Mouse (Mus musculus): ENCODE measurements around the gene Tmcc3. TPM values are rescaled to one million over a fixed set of nuclear protein-coding genes. Genes with fewer than 3 reads are reported as not detected.

The Tmcc3 gene
- total RNA-seq (2021) = 10 to 100 TPM; 14.4 to 28.2 TPM
- long read RNA-seq, experiment 1, full-length matches to known transcripts = 14 of 18 reads
- long read RNA-seq, experiment 1, partial matches to known transcripts = 1 of 18 reads
- long read RNA-seq, experiment 1, other reads (novel, unspliced or antisense) = 3 of 18 reads
- long read RNA-seq, experiment 2, full-length matches to known transcripts = 10 of 18 reads
- long read RNA-seq, experiment 2, partial matches to known transcripts = 5 of 18 reads
- long read RNA-seq, experiment 2, other reads (novel, unspliced or antisense) = 3 of 18 reads

GRCm38 (mm10) chr10:94311511-94312006 is at the start of gene Tmcc3:
Tmcc3 (plus strand) TSS chr10:94311949.
- DNase-seq (ENCODE audit: low spot score in 2 of 2) = peak in 1 of 2 experiments; percentile 4

GRCm38 (mm10) chr10:94262646-94263045 is 49.1 kb upstream of the Tmcc3 start:
- no peak for DNase-seq (ENCODE audit: low spot score in 2 of 2)

DNA sequence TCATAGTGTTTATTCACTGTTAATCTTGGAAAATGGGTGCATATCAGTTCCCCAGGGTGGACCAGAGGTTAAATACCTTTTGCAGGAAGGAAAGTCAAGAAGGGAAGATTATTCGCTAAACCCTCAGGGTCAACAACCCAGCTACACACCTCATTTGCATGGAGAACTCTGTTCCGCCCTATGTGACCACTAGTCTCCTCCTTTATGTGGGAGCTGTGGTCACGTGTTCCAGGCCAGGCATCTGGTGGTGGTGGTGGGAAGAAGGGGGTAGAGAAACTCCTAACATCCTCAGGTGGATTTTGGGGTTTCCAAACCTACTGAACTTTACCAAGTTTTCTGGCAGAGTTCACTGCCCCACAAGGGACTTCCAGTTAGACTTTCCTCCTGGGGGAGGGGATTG is 48.5 kb upstream of the Tmcc3 start:
- DNase-seq (ENCODE audit: low spot score in 2 of 2) = no peak

DNA sequence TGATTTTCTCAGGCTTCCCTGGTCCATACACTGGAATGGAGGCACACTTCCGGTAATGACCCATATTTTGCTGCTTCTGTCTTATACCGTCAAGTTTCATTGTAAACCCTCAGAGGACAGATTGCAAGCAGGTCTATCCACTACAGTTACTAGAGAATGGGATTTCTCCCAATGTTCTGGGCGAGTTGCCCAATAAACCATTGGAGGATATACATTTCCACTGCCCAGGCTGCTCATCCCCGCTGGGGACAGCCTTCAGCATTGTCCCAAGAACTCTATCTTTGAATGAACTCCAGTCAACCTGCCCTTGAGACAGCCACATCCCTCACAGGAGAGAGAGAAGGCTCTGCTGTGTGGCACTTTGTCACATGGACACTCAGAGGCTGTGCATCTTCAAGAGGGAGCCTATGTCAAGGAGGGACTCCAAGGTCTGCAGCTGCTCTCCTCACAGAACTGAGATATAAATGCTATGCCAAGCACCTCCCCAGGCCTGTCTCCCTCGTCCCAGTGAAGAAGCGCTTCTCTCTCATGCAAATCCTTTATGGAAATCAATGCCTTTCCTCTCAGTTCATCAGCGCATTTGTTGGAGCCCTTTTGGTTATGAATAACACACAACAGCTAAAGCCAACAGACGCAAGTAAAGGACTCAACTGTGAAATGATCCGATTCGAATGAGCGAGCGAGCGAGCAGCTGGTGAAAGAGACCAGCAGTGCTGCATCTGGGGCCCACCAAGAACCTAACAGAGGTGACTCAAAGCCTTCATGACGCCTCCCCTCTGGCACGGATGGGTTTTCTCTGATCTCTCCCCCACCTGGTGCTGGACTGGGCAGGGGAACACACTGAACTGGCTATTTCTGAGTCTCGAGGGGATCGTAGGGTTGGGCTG is 45.9 kb upstream of the Tmcc3 start:
- DNase-seq (ENCODE audit: low spot score in 2 of 2) = no peak

GRCm38 (mm10) chr10:94275321-94275720 is 36.4 kb upstream of the Tmcc3 start:
- no peak for DNase-seq (ENCODE audit: low spot score in 2 of 2)

DNA sequence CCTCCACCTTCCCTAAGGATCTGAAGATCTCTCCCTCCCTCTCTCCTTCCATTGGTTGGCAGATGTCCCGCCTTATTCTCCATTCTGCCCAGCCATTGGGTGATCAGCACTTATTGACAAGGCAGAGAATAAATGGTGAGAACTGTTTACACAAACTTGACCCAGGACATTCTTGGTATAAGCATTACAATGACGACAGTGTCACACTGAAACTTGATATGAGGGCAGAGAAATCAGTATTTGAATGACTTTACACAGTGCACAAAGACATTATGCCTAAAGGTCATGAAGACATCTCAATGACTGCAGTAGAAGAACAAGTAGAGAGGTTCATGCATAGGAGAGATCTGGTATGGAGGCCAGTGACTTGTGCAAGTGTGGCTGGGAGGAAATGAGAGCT is 35.2 kb upstream of the Tmcc3 start:
- no peak for DNase-seq (ENCODE audit: low spot score in 2 of 2)

GRCm38 (mm10) chr10:94282179-94282578 is 29.6 kb upstream of the Tmcc3 start:
- no peak for DNase-seq (ENCODE audit: low spot score in 2 of 2)

DNA sequence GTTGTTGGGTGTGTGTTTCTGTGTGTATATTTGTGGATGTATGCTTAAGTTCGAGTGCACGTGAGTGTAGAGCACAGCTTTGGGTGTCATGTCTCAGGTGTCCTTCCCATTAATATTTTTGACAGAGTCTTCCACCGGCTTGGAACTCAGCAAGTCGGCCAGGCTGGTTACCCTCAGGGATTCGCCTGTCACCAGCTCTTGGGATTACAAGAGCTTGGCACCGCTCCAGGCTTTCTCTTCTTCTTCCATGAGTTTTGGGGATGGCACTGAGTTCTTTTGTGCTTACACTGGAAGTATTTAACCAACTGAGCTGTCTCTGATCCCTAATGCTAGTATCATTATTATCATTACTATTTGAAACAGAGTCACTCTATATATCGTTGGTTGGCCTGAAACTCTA is 29.0 kb upstream of the Tmcc3 start:
- DNase-seq (ENCODE audit: low spot score in 2 of 2) = no peak

- DNase-seq (ENCODE audit: low spot score in 2 of 2) = no peak
Measured at GRCm38 (mm10) chr10:94294437-94294836, 17.3 kb upstream of the Tmcc3 start.

DNA sequence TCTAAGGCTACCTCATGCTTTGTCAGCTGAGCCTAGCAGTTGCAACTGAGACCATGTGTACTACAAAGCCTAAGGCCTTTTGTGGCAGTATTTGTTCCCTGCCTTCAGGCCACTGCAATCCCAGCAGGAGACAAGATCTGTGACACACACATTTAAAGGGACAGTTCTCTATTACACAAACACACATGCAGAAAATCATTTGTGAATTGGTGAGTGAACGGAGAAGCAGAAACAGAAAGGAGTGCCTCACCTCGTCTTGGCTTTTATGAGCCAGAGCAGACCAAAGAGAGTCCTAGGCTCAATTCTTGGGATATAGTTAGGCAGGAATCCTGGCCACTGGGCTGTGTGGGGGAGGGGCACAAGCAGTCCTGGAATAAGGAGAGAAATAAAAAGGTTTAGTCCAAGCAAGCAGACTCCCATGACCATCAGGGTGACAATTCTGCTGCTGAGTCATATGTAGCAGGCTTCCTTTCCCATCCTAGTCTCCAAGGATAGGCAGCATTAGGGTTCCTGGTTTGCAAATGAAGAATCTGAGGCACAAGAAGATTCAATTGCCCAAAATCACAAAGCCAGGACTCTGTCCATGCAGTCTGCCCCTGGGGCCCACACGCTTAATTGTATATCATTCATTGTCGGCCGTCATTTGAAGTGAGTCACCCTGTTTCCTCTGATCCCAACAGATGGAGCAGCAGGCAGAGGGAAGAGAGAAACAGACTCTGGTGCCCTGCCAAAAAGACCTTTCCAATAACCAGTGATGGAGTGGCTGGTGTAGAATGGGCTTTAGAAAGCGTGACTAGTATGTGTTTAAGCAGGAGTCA is 16.6 kb upstream of the Tmcc3 start:
- DNase-seq (ENCODE audit: low spot score in 2 of 2) = no peak

DNA sequence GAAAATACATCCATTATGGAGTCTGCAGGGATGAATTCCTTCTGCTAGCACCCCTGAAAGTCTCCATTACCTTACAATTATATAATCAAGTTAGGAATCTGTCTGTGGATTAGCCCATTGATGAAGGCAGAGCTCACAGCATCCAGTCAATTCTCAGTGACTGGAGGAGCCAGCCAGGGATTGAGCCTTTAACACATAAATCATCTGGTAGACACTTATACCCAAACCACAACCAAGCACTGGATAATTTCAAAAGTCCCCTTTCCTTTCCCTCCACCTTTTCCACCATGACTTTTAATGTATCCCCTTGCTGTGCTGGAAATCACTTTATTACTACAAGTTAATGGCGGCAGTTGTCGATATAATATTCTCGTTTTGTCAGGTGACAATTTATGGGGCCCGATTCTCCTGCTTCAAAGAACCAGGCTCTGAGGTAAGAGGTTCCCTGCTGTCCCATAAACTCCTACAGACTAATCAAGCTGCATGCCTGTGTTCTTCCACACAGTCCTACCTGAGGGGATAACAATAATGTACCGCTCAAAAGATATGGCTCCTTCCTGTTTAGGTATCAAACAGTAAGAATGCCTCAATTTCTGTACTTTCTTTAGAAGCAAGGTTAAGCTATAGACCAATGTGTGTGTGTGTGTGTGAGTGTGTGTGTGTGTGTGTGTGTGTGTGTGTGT is 15.7 kb upstream of the Tmcc3 start:
- DNase-seq (ENCODE audit: low spot score in 2 of 2) = no peak

DNA sequence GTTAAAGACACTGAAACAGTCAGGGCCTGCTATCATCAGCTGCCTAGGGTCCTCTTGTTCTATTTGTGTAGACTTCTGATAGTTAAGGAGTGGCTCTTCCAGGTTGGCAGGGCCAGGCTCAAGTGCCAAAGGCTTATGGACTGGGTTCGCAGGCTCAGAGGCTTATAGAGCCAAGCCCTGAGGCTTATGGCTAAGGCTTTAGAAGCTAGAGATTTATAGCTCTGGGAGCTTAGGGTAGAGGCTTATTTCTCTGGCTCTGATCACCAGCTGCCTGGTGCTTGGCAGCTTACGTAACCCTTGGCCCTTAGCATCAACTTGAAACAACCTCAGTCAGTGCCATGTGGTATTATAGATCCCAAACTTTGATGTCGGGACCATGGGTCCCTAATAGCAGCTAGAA is 13.3 kb upstream of the Tmcc3 start, which contains the start of gene Gm4792:
TSS of gene Gm4792 (minus strand) at position 233 of the 400 bp plus-strand sequence.
- DNase-seq (ENCODE audit: low spot score in 2 of 2) = no peak

- no peak for DNase-seq (ENCODE audit: low spot score in 2 of 2)
Measured at GRCm38 (mm10) chr10:94299301-94299700, 12.4 kb upstream of the Tmcc3 start.

GRCm38 (mm10) chr10:94304064-94304657 is 7.6 kb upstream of the Tmcc3 start:
- no peak for DNase-seq (ENCODE audit: low spot score in 2 of 2)

GRCm38 (mm10) chr10:94305526-94305925 is 6.2 kb upstream of the Tmcc3 start:
- no peak for DNase-seq (ENCODE audit: low spot score in 2 of 2)

- no peak for DNase-seq (ENCODE audit: low spot score in 2 of 2)
Measured at GRCm38 (mm10) chr10:94310499-94311267, 1.1 kb upstream of the Tmcc3 start.

GRCm38 (mm10) chr10:94312007-94312715 is 412 bp downstream of the Tmcc3 start:
- DNase-seq (ENCODE audit: low spot score in 2 of 2) = peak; percentile 18 to 33

DNA sequence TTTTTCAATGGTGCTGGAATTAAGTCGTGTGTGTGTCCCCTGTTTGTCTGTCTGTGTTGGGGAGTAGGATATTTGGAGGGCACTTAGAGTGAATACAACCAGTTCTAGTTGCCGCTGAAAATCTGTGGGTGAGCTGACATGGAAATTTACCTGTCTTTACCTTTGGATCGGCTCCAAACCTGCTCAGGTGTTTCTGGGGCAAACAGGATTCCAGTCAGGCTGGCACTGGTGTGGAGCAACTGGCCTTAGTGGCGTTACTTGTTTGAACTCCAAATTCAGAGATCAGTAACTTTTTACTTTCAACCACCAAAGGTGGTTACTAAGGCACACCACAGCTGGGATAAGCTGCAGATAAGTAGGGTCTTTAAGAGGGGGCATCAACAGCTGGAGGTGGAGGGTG is 1.4 kb downstream of the Tmcc3 start:
- no peak for DNase-seq (ENCODE audit: low spot score in 2 of 2)

DNA sequence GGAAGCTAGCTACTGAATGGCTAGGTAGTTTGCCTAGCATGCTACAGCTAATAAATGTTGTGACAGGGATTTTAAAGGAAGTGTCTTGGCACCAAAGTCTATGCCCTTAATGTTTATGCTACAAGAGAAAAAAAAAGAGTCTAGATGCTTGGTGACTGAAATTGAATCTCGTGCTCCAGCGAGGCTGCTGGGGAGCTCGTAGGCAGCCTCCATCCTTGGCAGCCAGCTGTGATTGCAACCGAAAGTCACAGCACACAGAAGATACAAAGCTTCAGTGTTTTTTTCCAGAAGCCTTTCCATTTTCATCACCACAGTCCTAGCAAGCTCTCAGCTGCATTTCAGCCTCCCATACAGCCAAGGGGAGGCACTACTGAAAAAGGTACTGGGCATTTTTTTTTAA is 6.8 kb downstream of the Tmcc3 start:
- DNase-seq (ENCODE audit: low spot score in 2 of 2) = no peak

Data from adrenal gland, adult 18-20 months (tissue).